Mouse (Mus musculus) midbrain, embryonic 16.5 days (tissue): Measurements from ENCODE around the gene Mrm3. TPM values are rescaled to one million over a fixed set of nuclear protein-coding genes. Genes with fewer than 3 reads are reported as not detected.

ENCODE experiments used
- ATAC-seq: fragments of 200-750 bp; cut with Nextera tagmentation; 2 replicates; pipeline ENCODE4 v1.8.0; 2017; ENCODE audit warnings: moderate TSS enrichment
- H3K27ac ChIP-seq: fragments of 300-500 bp; sonication (generic); 2 replicates; pipeline ENCODE4 v1.5.1; 2014; ENCODE audit warnings: mild to moderate bottlenecking, low read length, mixed read lengths
- H3K27me3 ChIP-seq: fragments of 300-500 bp; sonication (generic); 2 replicates; pipeline ENCODE4 v1.6.1; 2014; ENCODE audit warnings: low read depth, low read length, mixed read lengths; ENCODE audit not compliant: control insufficient read depth, insufficient read depth
- H3K36me3 ChIP-seq: fragments of 300-500 bp; sonication (generic); 2 replicates; pipeline ENCODE4 v1.6.1; 2014; ENCODE audit warnings: mild to moderate bottlenecking, low read length, moderate library complexity, mixed read lengths; ENCODE audit not compliant: control insufficient read depth, insufficient read depth
- H3K4me1 ChIP-seq: fragments of 300-500 bp; sonication (generic); 2 replicates; pipeline ENCODE4 v1.6.1; 2014; ENCODE audit warnings: mild to moderate bottlenecking, low read length, mixed read lengths; ENCODE audit not compliant: control insufficient read depth, insufficient read depth
- H3K4me2 ChIP-seq: fragments of 300-500 bp; sonication (generic); 2 replicates; pipeline ENCODE4 v1.6.1; 2014; ENCODE audit warnings: mild to moderate bottlenecking, low read length, mixed read lengths
- H3K4me3 ChIP-seq: fragments of 300-500 bp; sonication (generic); 2 replicates; pipeline ENCODE4 v1.5.1; 2014; ENCODE audit warnings: low read depth, mild to moderate bottlenecking, low read length, moderate library complexity, mixed read lengths
- H3K9ac ChIP-seq: fragments of 300-500 bp; sonication (generic); 2 replicates; pipeline ENCODE4 v1.6.1; 2014; ENCODE audit warnings: low read depth, low read length, mixed read lengths
- H3K9me3 ChIP-seq: fragments of 300-500 bp; sonication (generic); replicated peaks from 2 replicates; pipeline ENCODE4 v1.6.1; 2014; ENCODE audit warnings: mild to moderate bottlenecking, low read length, mixed read lengths; ENCODE audit not compliant: control insufficient read depth, poor library complexity, severe bottlenecking
- WGBS: fragments of 180-500 bp; shearing (Covaris S2); extraction: QIAGEN DNeasy Blood & Tissue Kit; methylation state at CpG from one replicate; pipeline ENCODE4 v1.1.7; 2014; 5-methylcytosine and 5-hydroxymethylcytosine counted together
- polyA plus RNA-seq: library from polyadenylated mRNA; unstranded; fragments of >200 nt; fragmentation: Nextera tagmentation; extraction: Ambion mirVana; gene quantifications from 2 replicates; pipeline ENCODE4 v1.2.1, GENCODE M21; 2015

Gene Mrm3
- polyA plus RNA-seq, 1 experiment from 2014 or later: 26.5 TPM

- Histone ChIP-seq H3K36me3 (0 out of 2 replicates have a peak, but pooled peaks cover 3% of the 10 kb centered on the region), H3K27me3 (no peaks in the 10 kb centered on the region), H3K9ac (no peak overlapping the region), H3K27ac (no peak overlapping the region), H3K4me2 (no peak overlapping the region), H3K9me3 (no peaks in the 10 kb centered on the region), H3K4me3 (no peak overlapping the region), H3K4me1 (peaks cover 23% of the 10 kb centered on the region)
- ATAC-seq: no peak
Measured at GRCm38 (mm10) chr11:76246439-76246838, 2.9 kb downstream of the Mrm3 start.

GRCm38 (mm10) chr11:76247239-76247638, 3.7 kb downstream of the Mrm3 start:
- Histone ChIP-seq H3K27ac (no peak overlapping the region), H3K9me3 (no peaks in the 10 kb centered on the region), H3K9ac (no peak overlapping the region), H3K36me3 (0 out of 2 replicates have a peak, but pooled peaks cover 3% of the 10 kb centered on the region), H3K4me2 (no peak overlapping the region), H3K4me3 (no peak overlapping the region), H3K27me3 (no peaks in the 10 kb centered on the region), H3K4me1 (peaks cover 20% of the 10 kb centered on the region)
- ATAC-seq: no peak
- WGBS: 52% methylated on average over 2 of the region's 2 CpGs

- 59% methylated on average over 3 of the region's 3 CpGs for WGBS
- 0 out of 2 replicates have a peak, but pooled peaks cover 3% of the 10 kb centered on the region for H3K36me3 ChIP-seq
- H3K27me3 ChIP-seq: no peaks in the 10 kb centered on the region
- H3K4me2 ChIP-seq: no peak overlapping the region
- H3K27ac ChIP-seq: no peak overlapping the region
- no peak overlapping the region for H3K4me3 ChIP-seq
- H3K9ac ChIP-seq: no peak overlapping the region
- no peaks in the 10 kb centered on the region for H3K4me1 ChIP-seq
- ATAC-seq: no peak
- H3K9me3 ChIP-seq: no peaks in the 10 kb centered on the region
Measured at GRCm38 (mm10) chr11:76252036-76252435, 8.5 kb downstream of the Mrm3 start.

GRCm38 (mm10) chr11:76253145-76253917, 9.8 kb downstream of the Mrm3 start:
- Histone ChIP-seq H3K36me3 (0 out of 2 replicates have a peak, but pooled peaks cover 3% of the 10 kb centered on the region), H3K27ac (no peak overlapping the region), H3K4me3 (no peak overlapping the region), H3K9me3 (no peaks in the 10 kb centered on the region), H3K27me3 (no peaks in the 10 kb centered on the region), H3K9ac (no peak overlapping the region), H3K4me1 (no peaks in the 10 kb centered on the region), H3K4me2 (no peak overlapping the region)
- WGBS: 56% methylated on average over 5 of the region's 5 CpGs
- peak; percentile 71 for ATAC-seq

GRCm38 (mm10) chr11:76253918-76254264, 10.4 kb downstream of the Mrm3 start:
- Histone ChIP-seq H3K4me1 (no peaks in the 10 kb centered on the region), H3K27me3 (no peaks in the 10 kb centered on the region), H3K4me2 (no peak overlapping the region), H3K4me3 (no peak overlapping the region), H3K9ac (no peak overlapping the region), H3K27ac (no peak overlapping the region), H3K9me3 (no peaks in the 10 kb centered on the region), H3K36me3 (0 out of 2 replicates have a peak, but pooled peaks cover 3% of the 10 kb centered on the region)
- 0 out of 2 replicates have a peak, but pooled peaks have one; percentile 23 for ATAC-seq
- 79% methylated on average over 4 of the region's 4 CpGs for WGBS

- no peak for ATAC-seq
- no peak overlapping the region for H3K27ac ChIP-seq
- H3K9me3 ChIP-seq: no peaks in the 10 kb centered on the region
- WGBS: 77% methylated on average over 4 of the region's 4 CpGs
- H3K27me3 ChIP-seq: no peaks in the 10 kb centered on the region
- H3K4me1 ChIP-seq: peaks cover 4% of the 10 kb centered on the region
- H3K4me2 ChIP-seq: no peak overlapping the region
- H3K9ac ChIP-seq: no peak overlapping the region
- H3K36me3 ChIP-seq: no peaks in the 10 kb centered on the region
- H3K4me3 ChIP-seq: no peak overlapping the region
Measured at GRCm38 (mm10) chr11:76255431-76256001, 12.0 kb downstream of the Mrm3 start.

GRCm38 (mm10) chr11:76256129-76256528, 12.6 kb downstream of the Mrm3 start:
- Histone ChIP-seq H3K36me3 (no peaks in the 10 kb centered on the region), H3K9me3 (no peaks in the 10 kb centered on the region), H3K9ac (no peak overlapping the region), H3K4me3 (no peak overlapping the region), H3K4me2 (no peak overlapping the region), H3K27ac (no peak overlapping the region), H3K4me1 (peaks cover 11% of the 10 kb centered on the region), H3K27me3 (no peaks in the 10 kb centered on the region)
- no peak for ATAC-seq
- WGBS: 50% methylated on average over 5 of the region's 5 CpGs

GRCm38 (mm10) chr11:76257386-76257785, 13.9 kb downstream of the Mrm3 start:
- Histone ChIP-seq H3K9me3 (no peaks in the 10 kb centered on the region), H3K27me3 (no peaks in the 10 kb centered on the region)
- 85% methylated on average over 4 of the region's 4 CpGs for WGBS

GRCm38 (mm10) chr11:76258511-76258910, 15.0 kb downstream of the Mrm3 start:
- 77% methylated on average over 6 of the region's 6 CpGs for WGBS
- no peak overlapping the region for H3K9ac ChIP-seq
- no peaks in the 10 kb centered on the region for H3K36me3 ChIP-seq
- no peak for ATAC-seq
- H3K9me3 ChIP-seq: no peaks in the 10 kb centered on the region
- no peaks in the 10 kb centered on the region for H3K27me3 ChIP-seq
- no peak overlapping the region for H3K27ac ChIP-seq
- no peak overlapping the region for H3K4me2 ChIP-seq
- peaks cover 19% of the 10 kb centered on the region for H3K4me1 ChIP-seq
- no peak overlapping the region for H3K4me3 ChIP-seq

More at GRCm38 (mm10) chr11:76257386-76257785, 13.9 kb downstream of the Mrm3 start:
- Histone ChIP-seq H3K4me2 (no peak overlapping the region), H3K36me3 (no peaks in the 10 kb centered on the region), H3K9ac (no peak overlapping the region), H3K27ac (no peak overlapping the region), H3K4me3 (no peak overlapping the region), H3K4me1 (peaks cover 11% of the 10 kb centered on the region)
- ATAC-seq: no peak
